Mouse (Mus musculus): ENCODE measurements around the gene Trpv2. TPM values are rescaled to one million over a fixed set of nuclear protein-coding genes. Genes with fewer than 3 reads are reported as not detected.
A peak's percentile ranks its signal among the peaks of the same experiment; 100 is the strongest.

The Trpv2 gene
- total RNA-seq, 2 experiments from 2014 or later = 36.9 to 40.4 TPM

- DNase-seq = no peak
- intact Hi-C loops (cut with DNase I) = no loop called here
These were observed 16.1 kb upstream of the Trpv2 start for GRCm38 (mm10) chr11:62558152-62558551.

GRCm38 (mm10) chr11:62558961-62559646 lies 15.2 kb upstream of the Trpv2 start:
- intact Hi-C loops (cut with DNase I) = no loop called here
- no peak for DNase-seq

- intact Hi-C loops (cut with DNase I) = no loop called here
- no peak for DNase-seq
These were observed 13.7 kb upstream of the Trpv2 start for GRCm38 (mm10) chr11:62560463-62561016.

GRCm38 (mm10) chr11:62563590-62563989 lies 10.7 kb upstream of the Trpv2 start:
- no peak for DNase-seq
- intact Hi-C loops (cut with DNase I) = no loop called here

GRCm38 (mm10) chr11:62565747-62566146 lies 8.5 kb upstream of the Trpv2 start:
- intact Hi-C loops (cut with DNase I) = no loop called here
- DNase-seq = no peak

GRCm38 (mm10) chr11:62566211-62566610 lies 8.1 kb upstream of the Trpv2 start:
- no peak for DNase-seq
- intact Hi-C loops (cut with DNase I) = no loop called here

- no peak for DNase-seq
- intact Hi-C loops (cut with DNase I) = no loop called here
These were observed 6.0 kb upstream of the Trpv2 start for GRCm38 (mm10) chr11:62568300-62568699.

GRCm38 (mm10) chr11:62574703-62575085 lies 408 bp downstream of the Trpv2 start:
- no peak for DNase-seq
- intact Hi-C loops (cut with DNase I) = no loop called here

- DNase-seq = peak; percentile 92
- intact Hi-C loops (cut with DNase I) = no loop called here
These were observed 992 bp downstream of the Trpv2 start for GRCm38 (mm10) chr11:62575297-62575658.

GRCm38 (mm10) chr11:62575659-62576438 lies 1.6 kb downstream of the Trpv2 start:
- intact Hi-C loops (cut with DNase I) = no loop called here
- DNase-seq = peak; percentile 72

GRCm38 (mm10) chr11:62576530-62577152 lies 2.4 kb downstream of the Trpv2 start:
- intact Hi-C loops (cut with DNase I) = no loop called here
- no peak for DNase-seq

- intact Hi-C loops (cut with DNase I) = no loop called here
- no peak for DNase-seq
These were observed 8.7 kb downstream of the Trpv2 start for GRCm38 (mm10) chr11:62583031-62583430.

- DNase-seq = no peak
- intact Hi-C loops (cut with DNase I) = no loop called here
These were observed 10.5 kb downstream of the Trpv2 start for GRCm38 (mm10) chr11:62584671-62585206.

- no peak for DNase-seq
- intact Hi-C loops (cut with DNase I) = no loop called here
These were observed 12.7 kb downstream of the Trpv2 start for GRCm38 (mm10) chr11:62587034-62587433.

- DNase-seq = no peak
- intact Hi-C loops (cut with DNase I) = no loop called here
These were observed 15.1 kb downstream of the Trpv2 start for GRCm38 (mm10) chr11:62589391-62589790.

GRCm38 (mm10) chr11:62591026-62591425 lies 16.7 kb downstream of the Trpv2 start:
- intact Hi-C loops (cut with DNase I) = no loop called here
- DNase-seq = no peak

GRCm38 (mm10) chr11:62591904-62592575 lies 17.8 kb downstream of the Trpv2 start:
- no peak for DNase-seq
- intact Hi-C loops (cut with DNase I) = no loop called here

- intact Hi-C loops (cut with DNase I) = no loop called here
- DNase-seq = no peak
These were observed 24.3 kb downstream of the Trpv2 start for GRCm38 (mm10) chr11:62598571-62598970.

GRCm38 (mm10) chr11:62601732-62602618 lies 27.7 kb downstream of the Trpv2 start:
- intact Hi-C loops (cut with DNase I) = no loop called here
- DNase-seq = no peak

Data from left cerebral cortex, postnatal 4 days (tissue).